Comparison of ENCODE assay signal across 24 mouse cellular contexts in the genomic region with DNA sequence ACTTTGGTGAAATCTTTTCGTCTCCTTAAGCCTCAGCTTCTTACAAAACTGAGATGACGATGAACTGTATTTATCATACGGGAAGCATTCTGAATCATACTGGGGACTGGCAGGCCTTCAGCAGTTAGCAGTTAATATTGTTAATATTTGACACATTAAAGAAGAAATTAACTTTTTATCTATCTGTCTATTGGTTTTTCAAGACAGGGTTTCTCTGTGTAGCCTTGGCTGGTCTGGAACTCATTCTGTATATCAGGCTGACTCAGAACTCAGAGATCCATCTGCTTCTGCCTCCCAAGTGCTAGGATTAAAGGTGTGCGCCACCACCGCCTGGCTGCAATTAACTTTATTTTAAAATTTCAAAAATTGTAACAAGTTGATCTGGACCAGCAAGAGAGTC. TPM values are rescaled to one million over a fixed set of nuclear protein-coding genes. Genes with fewer than 3 reads are reported as not detected.
"Had no signal": no experiment of that assay in that cellular context is flagged by ENCODE, and none has a peak within 500 bp of the region (broad histone marks: within the 10 kb centered on the region; RNA-seq: fewer than 3 reads in every experiment).

No protein-coding gene starts in this region.

- H3K9me3 ChIP-seq: heart, embryonic 13.5 days; heart, embryonic 15.5 days; hindbrain, embryonic 10.5 days; hindbrain, embryonic 12.5 days; intestine, embryonic 15.5 days; kidney, embryonic 15.5 days; limb, embryonic 10.5 days; limb, embryonic 12.5 days; liver, embryonic 13.5 days; liver, embryonic 15.5 days had no signal

- H3K27ac ChIP-seq: gastrocnemius, adult 2 months; heart, embryonic 13.5 days; heart, embryonic 15.5 days; hindbrain, embryonic 10.5 days; hindbrain, embryonic 12.5 days; hindbrain, embryonic 14.5 days; intestine, embryonic 15.5 days; kidney, embryonic 15.5 days; layer of hippocampus, adult 2 months; left cerebral cortex, adult 2 months; limb, embryonic 10.5 days; limb, embryonic 12.5 days; liver, embryonic 13.5 days; liver, embryonic 15.5 days had no signal

- H3K27me3 ChIP-seq: heart, embryonic 13.5 days; heart, embryonic 15.5 days; hindbrain, embryonic 12.5 days; intestine, embryonic 15.5 days; kidney, embryonic 15.5 days; limb, embryonic 12.5 days; liver, embryonic 13.5 days; liver, embryonic 15.5 days had no signal

- H3K36me3 ChIP-seq: heart, embryonic 13.5 days; heart, embryonic 15.5 days; hindbrain, embryonic 10.5 days; hindbrain, embryonic 12.5 days; intestine, embryonic 15.5 days; kidney, embryonic 15.5 days; limb, embryonic 10.5 days; limb, embryonic 12.5 days; liver, embryonic 13.5 days; liver, embryonic 15.5 days had no signal

- H3K4me3 ChIP-seq: gastrocnemius, adult 2 months; heart, embryonic 13.5 days; heart, embryonic 15.5 days; hindbrain, embryonic 10.5 days; hindbrain, embryonic 12.5 days; intestine, embryonic 15.5 days; kidney, embryonic 15.5 days; layer of hippocampus, adult 2 months; left cerebral cortex, adult 2 months; limb, embryonic 10.5 days; limb, embryonic 12.5 days; liver, embryonic 13.5 days; liver, embryonic 15.5 days had no signal

- DNase-seq: gastrocnemius, adult 2 months; gastrocnemius, postnatal 10 days; gastrocnemius, postnatal 25 days; heart, postnatal 4 days; kidney, adult 18-20 months; kidney, postnatal 10 days; kidney, postnatal 25 days; kidney, postnatal 4 days; liver; liver, embryonic 13.5 days; liver, postnatal 0 days had no signal

- H3K9ac ChIP-seq: heart, embryonic 13.5 days; heart, embryonic 15.5 days; hindbrain, embryonic 12.5 days; hindbrain, embryonic 14.5 days; intestine, embryonic 15.5 days; kidney, embryonic 15.5 days; limb, embryonic 12.5 days; liver, embryonic 13.5 days; liver, embryonic 15.5 days; liver, postnatal 0 days had no signal

- H3K4me1 ChIP-seq: hindbrain, embryonic 12.5 days; intestine, embryonic 15.5 days had no signal

RNA-seq across cellular contexts. Expression of a gene that starts 50.7 kb away (rescaled TPM):
- total RNA-seq: gastrocnemius, adult 2 months; granulocyte monocyte progenitor cell, adult 5-6 weeks; heart, postnatal 4 days had no signal
- polyA plus RNA-seq: hindbrain, embryonic 10.5 days; liver, postnatal 0 days had no signal
